Mouse (Mus musculus) G1E-ER4 (cell line): ENCODE data around the gene Rgs8. TPM values are rescaled to one million over a fixed set of nuclear protein-coding genes. Genes with fewer than 3 reads are reported as not detected.

Source experiments
- GATA1 ChIP-seq: IDR thresholded peaks from one replicate; pipeline ENCODE4 v1.8.0; 2012; ENCODE audit warnings: low read length, inconsistent platforms
- polyA plus RNA-seq: library from polyadenylated mRNA; stranded (reverse); fragments of >175 nt; gene quantifications from 2 replicates; pipeline ENCODE4 v1.2.3, GENCODE M21; 2012

Gene Rgs8
- polyA plus RNA-seq, 1 experiment, result not detected

DNA sequence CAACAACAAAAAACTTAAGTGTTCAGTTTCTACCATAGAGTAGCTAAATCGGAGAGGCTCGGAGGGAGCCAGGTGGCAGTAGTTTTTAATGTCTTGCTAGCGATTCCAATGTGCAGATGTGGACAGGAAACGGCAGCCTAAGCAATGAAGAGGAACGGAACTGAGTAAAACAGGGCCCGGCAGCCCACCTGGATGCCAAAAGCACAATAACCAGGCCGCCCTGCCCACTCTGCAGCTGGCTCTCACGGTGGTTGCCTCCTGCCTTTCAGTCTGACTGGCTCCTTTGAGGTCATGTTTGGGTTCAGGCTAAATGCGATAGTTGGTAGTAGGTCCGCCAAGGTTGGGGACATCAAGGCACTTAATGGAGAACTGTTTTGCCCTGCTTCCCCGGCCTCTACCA, 43.3 kb downstream of the Rgs8 start:
- no peak for TF ChIP-seq GATA1

DNA sequence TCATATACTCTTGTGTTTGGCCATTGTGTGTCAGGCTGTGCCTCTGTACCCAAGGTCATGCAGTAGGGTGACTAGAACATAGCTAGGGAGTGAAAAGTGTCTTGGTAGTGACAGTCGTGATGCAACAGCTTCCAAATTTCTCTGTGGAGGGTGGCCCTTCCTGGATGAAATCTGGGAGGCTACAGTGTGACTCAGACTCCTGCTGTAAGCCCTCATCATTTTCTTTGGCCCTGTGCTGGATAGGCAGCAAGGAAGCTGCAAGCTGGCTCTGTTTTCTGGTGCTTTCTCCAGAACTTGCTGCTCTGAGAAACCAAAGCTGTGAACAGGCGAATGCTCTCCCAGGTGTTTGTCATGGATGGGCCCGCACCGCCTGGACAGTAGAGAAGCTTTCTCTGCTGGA, 43.7 kb downstream of the Rgs8 start:
- TF ChIP-seq GATA1, result no peak

DNA sequence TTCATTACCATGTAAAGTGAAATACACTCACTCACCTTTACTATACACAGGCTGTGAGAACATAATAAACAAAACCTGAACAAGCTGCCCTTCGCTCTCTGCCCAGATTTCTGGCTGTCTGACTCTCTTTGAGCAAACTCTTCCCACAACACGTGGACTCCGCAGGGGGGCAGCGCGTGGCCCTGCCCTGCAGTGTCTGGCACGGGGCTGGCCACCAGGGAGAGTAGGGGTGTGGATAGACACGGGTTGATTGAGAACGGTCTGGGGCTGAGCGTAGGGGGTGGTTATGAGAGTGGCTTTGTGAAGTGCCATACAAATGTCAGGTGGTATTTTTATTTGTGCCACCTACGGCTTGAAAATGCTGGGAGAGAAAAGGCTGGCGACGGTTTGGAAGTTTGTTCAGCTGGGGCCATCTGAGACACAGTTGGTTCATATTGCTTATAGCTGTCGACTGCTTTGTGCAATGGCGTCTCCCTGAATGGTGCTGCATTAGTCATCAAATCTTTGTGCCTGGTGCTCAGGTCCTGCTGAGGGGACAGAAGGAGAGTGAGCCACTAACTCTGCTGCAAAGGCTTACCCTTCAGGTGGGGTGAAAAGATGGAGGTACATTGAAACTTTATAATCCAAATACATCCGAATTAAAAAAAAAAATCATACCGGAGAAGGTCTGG, 44.9 kb downstream of the Rgs8 start:
- TF ChIP-seq GATA1, result no peak

DNA sequence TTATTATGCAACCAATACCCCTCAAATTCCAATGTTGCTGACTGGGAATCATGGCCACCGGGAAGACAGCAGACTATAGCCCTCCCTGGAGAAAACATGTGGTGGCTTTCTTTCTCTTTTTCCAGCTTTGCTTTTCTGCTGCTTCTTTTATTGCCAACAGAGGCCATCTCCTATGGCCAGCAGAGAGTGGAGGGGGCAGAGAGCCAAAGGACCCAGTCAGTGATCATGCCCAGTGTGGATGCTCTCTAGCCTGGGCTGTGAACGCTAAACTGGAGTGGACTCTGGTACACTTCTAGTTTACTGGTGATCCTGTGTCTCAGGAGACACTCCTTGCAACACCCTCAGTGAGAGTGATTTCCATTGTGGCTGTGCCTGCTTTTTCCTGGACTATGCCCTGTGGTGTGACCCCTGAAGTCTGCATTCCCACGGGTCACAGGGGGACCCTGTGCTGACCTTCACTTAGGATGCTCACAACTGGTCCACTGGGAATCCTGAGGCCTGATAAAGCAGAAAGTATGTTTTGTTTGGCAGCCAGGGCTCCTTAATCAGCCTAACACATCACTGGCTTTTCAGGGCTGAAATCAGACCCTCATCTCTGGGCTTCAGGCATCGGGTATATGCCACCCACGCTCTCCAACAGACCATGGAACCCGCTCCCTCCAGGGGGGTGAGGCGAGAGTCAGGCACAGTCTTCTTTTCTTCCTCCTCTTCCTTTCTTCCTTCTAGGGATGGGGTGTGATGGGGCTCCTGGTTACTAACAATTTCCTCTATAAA, 45.7 kb downstream of the Rgs8 start:
- TF ChIP-seq GATA1, result no peak

DNA sequence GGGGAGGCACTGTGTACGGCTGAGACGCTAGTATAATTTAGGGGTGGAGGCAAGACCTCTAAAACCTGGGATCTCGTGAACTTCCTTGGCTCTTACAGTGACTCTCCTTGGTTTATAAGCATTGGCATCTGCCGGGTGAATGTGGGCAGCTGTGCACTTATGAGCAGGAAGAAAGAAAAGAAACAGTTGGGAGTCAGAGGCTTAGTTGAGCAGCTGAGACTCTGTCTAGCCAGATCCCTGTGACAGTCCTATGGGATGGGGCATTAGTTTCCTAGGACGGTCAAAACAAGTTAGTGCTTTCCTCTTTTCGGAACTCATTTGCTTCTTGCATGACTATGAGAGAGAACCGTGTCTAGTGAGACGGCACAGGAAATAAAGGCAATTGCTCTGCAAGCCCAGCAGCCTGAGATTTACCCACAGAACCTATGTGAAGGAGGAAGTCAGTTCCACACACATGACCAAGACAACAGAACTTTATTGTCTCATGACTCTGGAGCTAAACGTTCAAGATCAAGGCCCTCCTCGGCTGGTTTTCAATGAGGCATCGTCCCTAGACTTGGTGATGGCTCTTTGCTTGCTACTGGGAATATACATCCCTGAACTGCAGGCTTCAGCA, 47.7 kb downstream of the Rgs8 start:
- no peak for TF ChIP-seq GATA1

DNA sequence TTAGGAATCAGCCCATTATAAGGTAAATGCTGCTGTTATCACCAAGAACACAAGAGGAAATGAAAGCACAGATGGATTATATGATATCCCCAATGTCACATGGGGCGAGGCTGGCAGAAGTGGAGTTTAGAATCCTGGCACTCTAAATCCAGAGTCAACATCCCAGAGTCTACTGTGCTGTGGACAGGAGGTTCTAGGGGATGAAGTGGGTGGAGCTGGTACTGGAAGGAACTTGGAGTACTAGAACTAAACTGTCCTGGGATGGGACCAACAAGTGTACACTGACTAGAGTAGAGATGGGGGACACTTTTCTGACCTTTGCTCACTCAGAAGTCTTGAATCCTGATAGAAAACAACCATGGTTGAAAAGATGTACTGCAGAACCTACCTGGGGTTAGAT, 48.6 kb downstream of the Rgs8 start:
- no peak for TF ChIP-seq GATA1

DNA sequence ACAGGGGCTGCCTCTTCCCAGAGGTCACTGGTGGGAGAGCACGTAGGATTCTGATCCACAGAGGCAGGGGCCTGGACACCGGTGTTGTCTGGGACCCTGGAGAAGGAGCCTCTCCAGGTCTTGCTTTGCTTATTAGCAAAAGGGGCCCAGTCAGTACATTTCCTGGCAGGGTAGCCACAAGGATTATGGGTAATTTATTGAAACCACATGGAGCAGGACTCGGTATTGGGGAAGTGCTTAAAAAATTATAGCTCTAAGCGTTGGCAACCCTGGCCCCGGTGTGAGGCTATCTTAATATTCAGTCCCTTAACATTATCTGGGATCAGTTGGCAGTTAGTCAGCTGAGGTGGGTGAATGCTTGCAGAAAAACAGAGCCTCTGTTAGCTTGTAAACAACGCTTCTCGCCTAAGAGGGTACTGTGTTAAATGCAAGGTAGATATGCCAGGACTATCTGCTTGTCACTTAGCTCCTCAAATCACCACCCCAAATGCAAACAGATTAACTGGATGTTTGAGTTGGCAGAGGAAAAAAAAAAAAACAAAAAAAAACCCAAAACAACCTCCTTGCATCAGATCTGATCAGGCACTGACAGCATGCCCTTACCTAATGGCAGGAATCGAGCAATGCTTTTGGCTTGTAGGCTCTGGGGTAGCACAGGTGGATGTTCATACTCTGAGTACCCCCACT, 49.5 kb downstream of the Rgs8 start:
- no peak for TF ChIP-seq GATA1

DNA sequence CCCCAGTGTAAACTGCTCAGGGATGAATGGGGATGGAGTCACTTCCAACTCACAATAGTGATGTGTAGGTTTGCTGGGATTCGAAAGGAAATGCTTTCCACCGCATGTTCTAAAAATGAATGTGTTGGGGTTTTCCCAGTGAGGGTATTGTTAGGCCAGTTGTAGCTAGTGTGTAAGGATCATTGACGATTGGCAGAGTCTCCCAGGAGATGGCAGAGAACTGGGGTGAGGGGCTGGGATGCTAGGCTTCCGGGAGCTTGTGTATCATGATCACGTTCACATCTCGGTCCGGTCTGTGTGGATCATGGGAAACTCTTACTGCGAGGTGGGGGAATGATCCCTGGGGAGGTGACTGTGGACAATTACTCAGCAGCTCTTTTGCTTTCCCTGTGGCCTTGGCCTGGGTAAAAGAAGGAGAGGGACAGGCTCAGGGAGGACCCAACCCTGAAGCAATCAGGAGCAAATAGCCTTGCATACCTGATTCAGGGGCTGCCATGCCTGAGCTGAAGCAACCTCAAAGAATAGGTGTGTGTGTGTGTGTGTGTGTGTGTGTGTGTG, 50.1 kb downstream of the Rgs8 start:
- no peak for TF ChIP-seq GATA1

DNA sequence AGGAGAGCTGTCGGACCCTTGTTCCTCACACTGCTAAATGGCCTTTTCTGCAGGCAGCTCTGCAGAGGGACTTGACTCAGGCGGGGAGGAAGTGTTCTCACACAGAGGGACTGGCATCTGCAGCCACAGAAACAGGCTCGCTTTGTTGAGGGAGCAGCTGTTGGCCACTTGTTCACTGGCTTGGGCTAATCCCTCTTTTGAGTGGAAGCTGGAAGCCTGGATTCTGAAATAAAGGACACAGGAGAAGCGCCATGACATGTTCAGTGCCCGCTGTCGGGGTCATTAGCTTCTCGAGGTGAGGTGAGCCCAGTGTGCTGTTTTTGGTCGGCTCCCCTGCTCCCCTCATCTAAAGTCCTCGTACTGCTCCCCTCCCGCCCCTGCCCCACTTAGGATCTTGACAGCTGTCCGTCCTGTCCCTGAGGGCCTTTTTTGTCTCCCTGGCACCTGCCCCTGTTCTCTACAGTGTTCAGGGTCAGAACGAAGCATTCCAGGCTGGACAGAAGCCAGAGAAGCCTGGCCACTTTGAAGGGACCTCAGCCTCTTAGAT, 50.7 kb downstream of the Rgs8 start:
- TF ChIP-seq GATA1, result no peak

DNA sequence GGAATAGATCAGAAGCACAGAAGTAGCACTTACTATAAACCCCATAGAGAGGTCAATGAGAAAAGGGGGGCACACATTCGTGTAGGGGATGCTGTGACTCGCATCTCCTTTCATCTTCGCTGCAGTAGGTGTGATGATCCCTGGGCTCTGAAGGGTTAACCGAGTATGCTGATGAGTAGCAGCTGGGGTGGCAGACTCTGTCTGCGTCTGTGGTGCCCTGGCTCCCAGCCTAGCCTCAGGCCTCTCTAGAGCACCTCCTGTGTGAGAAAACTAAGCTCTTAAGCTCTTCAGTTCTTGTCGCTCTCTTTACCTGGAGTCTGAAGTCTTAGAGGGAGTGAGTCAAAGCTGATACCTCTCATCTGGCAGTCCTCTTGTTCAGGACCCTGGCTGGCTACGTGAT, 51.3 kb downstream of the Rgs8 start:
- no peak for TF ChIP-seq GATA1

DNA sequence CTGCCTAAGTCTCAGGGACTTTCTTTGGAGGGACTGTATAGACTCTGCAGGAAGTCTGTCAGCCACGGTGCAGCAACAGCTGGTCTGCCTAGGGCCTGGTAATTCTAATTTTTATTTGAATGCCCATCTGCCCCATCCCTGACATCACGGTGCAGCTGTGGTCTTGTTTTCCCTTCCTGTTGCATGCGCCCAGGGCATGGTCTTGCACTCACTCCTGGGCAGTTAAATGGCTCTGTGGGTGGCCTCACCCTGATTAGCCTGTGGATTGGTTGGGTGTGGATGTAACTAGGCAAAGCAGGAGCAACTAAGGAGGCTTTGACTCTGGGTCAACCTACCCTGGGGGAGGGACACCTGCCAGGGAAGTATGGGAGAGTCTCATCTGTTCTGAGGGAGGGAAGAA, 52.2 kb downstream of the Rgs8 start:
- TF ChIP-seq GATA1, result no peak

DNA sequence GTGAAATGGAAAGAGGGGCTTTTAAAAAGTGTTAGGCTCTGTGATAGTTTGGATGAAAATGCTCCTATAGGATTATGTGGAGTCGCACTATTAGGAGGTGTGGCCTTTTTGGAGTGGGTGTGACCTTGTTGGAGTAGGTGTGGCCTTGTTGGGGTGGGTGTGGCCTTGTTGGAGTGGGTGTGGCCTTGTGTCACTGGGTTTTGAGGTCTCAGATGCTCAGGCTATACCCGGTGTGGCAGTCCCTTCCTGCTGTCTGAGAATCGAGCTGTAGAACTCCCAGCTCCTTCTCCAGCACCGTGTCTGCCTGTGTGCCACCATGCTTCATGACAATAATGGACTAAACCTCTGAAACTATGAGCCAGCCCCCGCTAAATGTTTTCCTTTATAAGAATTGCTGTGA, 55.8 kb downstream of the Rgs8 start:
- TF ChIP-seq GATA1, result no peak

DNA sequence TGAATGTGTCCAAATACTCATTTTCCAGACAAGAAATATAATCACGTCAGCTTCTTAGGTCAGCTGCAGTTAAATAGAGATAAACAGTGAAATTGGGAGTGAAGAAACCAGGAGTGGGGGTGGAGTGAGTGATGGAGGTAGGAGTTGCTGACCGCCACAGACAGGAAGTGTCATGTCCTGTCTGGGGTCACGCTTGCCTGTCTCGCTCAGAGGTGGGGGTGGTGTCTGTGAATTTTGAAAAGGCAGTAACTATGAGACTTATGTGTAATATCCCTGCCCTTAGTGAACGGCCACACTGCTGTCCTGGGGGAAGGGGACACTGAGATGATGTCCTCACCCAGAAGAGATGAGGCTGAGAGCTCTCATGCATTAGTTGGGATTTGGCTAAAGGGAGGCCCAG, 56.6 kb downstream of the Rgs8 start:
- TF ChIP-seq GATA1, result no peak

DNA sequence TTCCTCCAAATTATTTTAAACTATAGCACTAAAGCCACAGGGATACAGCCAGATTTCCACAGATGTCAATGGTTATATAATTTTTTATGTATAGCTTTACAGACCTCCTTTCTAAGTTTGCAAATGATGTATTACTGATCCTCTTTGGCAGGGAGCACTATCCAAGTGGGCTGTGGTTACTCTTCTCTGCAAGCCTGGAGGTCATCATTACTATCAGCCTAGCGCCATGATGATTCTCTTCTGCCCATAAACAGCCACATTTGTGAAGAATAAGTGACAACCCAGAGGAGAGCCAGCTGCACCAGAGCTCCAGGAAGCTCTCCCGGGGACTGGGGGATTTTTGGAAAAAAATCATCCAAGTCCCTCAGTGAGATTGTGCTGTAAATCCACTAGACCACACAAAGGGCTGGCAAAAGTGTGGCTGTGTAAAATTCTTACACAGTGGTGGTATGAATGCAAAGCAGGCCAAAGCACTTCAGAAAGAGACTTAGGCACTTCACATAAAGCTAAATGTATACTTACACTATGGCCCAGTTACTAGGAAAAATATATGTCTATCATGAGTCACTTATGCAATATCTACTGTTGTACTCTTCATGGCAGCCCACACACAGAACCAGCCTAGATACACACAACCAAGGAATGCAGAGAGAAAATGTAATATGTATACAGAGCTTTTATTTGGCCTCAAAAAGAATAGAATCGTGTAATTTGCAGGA, 58.9 kb downstream of the Rgs8 start:
- no peak for TF ChIP-seq GATA1

DNA sequence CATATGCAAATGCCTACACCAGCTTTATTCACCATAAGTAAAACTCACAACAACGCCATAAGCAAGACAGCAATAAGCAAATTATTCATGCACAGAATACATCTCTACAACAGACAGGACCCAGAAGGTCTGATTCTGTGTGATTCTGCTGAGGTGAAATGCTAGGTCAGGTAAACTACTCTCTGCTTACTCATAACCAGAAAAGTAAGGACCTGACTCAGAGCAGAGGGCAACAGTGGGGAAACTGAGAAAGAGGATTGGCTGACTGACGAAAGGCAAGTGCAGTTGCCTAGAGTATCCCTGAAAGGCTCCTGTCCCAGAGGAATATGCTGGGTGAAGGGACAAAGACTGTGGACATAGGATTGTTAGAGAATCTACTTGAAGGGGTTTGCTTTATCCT, 59.8 kb downstream of the Rgs8 start:
- no peak for TF ChIP-seq GATA1
